Mouse (Mus musculus): Measurements from ENCODE around the gene Cwc27.
A peak's percentile ranks its signal among the peaks of the same experiment; 100 is the strongest.

Cwc27 gene

DNA sequence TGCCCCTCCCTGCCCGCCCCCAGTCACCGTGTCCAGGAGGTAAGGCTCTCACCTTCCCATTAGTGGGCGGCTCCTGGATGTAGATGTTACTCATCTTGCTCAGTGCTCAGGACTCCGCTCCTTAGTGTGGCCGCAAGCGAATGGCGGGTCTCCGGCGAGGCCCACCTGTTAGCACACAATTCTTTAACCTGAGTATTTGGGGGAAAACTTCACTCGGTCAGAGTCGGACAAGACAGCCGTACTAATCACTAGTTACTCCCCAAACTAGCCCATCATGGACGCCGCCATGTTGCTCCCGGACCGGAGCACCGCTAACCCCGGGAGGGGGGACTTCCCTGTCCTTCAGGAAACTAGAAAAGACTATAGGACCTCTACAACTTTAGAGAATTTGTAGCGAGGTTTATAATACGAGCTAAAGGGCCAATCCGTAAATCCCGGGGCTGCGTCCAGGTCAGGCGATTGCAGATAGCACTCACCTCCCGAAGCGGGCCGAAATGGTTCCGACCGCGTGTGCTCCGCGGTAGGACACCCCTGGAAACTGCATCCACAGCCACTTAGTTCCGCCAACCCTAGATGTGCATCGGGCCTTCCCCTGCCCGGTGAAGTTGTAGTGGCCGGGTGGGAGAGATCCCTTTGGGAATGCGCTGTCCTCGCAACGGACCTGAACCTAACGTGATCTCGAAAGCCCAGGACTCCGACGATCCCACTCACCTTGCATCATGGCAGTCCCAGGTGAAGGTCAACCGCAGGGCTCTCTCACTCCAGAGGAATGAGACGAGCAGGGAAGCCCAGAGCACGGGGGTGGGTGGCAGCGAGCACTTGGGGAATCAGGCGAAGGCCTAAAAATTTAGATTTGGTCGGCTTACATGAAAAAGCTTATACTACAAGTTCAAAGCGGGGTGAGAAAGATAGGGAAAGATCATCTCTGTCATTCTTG, at the start of gene Cwc27:
Cwc27 (minus strand) TSS at position 508 of the 937 bp plus-strand sequence.
- peak; percentile 84 for DNase-seq (ENCODE audit: low read depth)

GRCm38 (mm10) chr13:104866726-104867125, 49.8 kb upstream of the Cwc27 start:
- no peak for DNase-seq (ENCODE audit: low read depth)

DNA sequence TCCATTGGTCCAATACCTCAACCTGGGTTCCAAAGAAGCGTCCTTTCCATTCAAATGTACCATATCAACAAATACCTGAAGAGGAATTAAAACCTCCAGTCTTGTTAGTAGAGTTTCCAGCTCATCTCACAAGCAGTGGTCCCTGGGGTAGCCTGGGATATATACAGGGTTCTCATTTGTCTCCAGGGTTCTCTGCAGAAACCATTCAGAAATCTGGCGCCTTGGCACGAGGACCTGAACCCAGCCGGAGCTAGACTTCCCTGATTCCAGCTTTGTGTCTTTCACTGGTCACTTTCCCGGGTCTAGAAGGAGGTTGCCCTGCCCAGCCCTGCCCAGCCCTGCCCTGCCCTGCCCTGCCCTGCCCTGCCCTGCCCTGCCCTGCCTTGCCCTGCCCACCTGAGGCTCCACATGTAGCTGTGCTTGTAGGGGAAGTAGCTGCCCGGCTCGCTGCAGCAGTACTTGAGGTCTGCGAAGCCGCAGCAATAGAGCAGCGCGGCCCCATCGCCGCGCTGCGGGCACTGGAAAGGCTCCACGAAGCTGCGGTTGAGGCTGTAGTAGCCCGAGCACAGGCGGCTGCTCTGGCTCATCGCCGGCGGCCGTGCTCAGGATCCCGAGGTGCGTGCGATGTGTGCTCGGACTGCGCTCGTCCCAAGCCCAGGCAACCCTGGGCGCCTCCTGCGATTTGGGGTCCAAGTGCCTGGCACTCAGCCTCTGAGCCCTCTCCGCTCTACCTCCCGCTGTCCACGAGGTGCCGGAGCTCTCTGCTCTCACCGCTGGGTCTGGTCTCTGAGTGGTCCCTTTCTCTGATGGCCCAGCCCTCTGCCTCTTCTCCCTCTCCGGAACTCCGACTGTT, 46.4 kb upstream of the Cwc27 start, which contains the start of gene Shisal2b:
Shisal2b (minus strand) TSS at position 767 of the 853 bp plus-strand sequence.
- no peak for DNase-seq (ENCODE audit: low read depth)

DNA sequence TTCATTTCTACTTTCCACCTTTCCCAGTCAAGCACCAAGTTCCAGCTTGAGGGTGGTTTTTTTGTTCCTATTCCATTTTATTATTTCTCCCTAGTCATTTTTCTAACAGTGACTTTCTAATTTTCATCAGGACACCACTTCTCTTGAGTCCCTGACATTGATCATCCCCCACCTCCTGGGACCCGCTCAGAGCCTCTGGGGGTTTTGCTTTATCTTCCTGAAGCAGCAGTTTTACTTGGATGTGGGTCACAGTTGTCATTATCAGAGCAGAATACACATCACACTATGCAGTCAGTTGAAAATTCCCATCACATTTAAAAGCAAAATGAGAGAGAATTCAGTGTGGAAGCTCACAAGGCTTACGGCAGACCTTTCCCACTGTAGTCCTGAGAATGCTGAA, 36.7 kb upstream of the Cwc27 start:
- DNase-seq (ENCODE audit: low read depth) = no peak

GRCm38 (mm10) chr13:104843295-104844089, 26.6 kb upstream of the Cwc27 start:
- no peak for DNase-seq (ENCODE audit: low read depth)

GRCm38 (mm10) chr13:104841937-104842336, 25.0 kb upstream of the Cwc27 start:
- no peak for DNase-seq (ENCODE audit: low read depth)

DNA sequence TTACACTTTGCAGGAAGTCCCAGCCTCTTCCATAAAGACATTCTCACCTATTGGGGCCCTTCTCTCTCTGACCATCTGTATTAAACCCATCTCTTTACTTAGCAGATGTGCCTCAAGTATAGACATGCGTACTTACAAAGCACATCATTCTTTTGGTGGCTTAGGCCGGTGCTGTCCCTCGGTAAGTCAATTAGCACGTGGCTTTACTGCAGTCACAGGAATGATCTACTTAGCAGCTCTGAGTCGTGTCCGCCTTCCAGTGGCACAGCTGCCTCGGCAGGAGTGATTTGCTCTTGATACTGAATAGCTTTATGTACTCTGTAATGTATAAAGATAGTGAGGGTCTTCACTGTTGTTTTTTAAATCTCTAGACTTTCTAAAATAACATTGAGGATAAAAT, 20.7 kb upstream of the Cwc27 start:
- DNase-seq (ENCODE audit: low read depth) = no peak

GRCm38 (mm10) chr13:104832811-104833210, 15.9 kb upstream of the Cwc27 start:
- DNase-seq (ENCODE audit: low read depth) = no peak

DNA sequence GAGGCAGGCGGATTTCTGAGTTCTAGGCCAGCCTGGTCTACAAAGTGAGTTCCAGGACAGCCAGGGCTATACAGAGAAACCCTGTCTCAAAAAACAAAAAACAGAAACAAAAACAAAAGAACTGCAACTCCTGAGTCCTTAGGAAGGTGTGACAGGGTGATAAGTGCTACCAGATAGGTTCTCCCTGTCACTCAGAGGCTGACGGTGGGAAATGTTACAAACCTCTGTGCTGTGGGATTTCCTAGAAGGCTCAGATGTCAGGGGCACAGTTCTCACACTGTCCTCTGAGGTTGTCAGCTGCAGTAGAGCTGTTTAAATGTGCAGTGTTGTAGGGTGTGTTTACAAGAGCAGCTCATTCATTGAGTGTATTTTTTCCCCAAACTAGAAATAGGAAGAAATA, 8.5 kb upstream of the Cwc27 start:
- DNase-seq (ENCODE audit: low read depth) = peak; percentile 60

DNA sequence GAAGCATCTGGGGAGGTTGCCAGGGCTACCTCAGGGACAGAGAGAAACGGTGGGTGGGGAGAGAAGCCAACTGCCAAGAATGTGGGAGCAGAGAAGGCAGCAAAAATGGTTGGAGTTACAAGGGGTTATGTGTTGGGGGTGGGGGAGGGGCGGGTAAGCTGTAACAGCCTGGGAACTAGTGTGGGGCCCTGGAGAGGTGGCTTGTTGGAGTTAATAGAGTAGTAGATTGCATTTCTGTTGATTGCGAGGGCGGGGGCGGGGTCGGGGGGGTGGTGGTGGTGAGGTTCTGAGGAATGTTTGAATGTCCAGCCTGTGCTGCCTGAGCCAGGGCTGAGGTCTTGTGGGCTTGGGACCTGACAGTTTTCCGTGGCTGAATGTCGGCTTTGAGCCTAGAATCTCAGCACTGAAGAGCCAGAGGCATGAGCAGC, 5.5 kb upstream of the Cwc27 start:
- no peak for DNase-seq (ENCODE audit: low read depth)

- DNase-seq (ENCODE audit: low read depth) = no peak
Measured at GRCm38 (mm10) chr13:104821908-104822307, 5.0 kb upstream of the Cwc27 start.

GRCm38 (mm10) chr13:104821192-104821591, 4.2 kb upstream of the Cwc27 start:
- no peak for DNase-seq (ENCODE audit: low read depth)

- DNase-seq (ENCODE audit: low read depth) = peak; percentile 44
Measured at GRCm38 (mm10) chr13:104817696-104818095, 754 bp upstream of the Cwc27 start.

DNA sequence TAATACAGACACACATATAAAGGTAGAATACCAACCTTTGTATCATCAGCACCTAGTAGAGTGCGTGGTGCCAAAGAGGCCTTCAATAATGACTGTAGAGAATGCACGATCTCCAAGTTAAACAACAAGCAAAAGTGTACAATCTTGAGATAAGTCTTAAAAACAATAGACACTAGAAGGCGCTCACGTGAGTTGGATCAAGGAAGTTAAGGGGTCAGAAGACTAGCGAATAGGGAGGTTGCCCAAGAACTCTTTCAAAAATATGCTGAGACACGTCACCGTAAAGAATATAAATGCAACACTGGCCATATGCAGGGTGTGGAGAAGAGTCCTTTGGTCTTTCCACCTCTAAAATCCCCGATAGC, 690 bp downstream of the Cwc27 start:
- peak; percentile 59 for DNase-seq (ENCODE audit: low read depth)

DNA sequence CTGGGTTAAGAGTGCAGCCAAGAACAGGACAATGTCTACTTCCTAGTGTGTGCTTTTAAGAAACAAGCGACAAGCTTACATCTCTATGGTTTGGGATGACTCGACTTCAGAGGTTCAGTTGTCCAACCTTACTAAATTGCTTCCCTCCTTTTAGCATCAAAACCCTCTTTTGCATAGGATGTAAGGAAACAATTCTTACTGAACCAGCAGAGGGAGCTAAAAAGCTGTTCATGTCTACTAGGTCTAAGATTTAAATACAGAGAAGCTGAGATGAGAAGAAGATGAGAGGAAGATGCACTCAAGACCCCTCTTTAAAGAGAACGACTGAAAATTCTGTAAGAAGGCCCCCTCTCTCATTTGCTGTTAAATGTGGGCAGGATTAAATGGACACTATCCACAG, 11.3 kb downstream of the Cwc27 start:
- no peak for DNase-seq (ENCODE audit: low read depth)

- DNase-seq (ENCODE audit: low read depth) = no peak
Measured at GRCm38 (mm10) chr13:104799566-104800182, 17.3 kb downstream of the Cwc27 start.

DNA sequence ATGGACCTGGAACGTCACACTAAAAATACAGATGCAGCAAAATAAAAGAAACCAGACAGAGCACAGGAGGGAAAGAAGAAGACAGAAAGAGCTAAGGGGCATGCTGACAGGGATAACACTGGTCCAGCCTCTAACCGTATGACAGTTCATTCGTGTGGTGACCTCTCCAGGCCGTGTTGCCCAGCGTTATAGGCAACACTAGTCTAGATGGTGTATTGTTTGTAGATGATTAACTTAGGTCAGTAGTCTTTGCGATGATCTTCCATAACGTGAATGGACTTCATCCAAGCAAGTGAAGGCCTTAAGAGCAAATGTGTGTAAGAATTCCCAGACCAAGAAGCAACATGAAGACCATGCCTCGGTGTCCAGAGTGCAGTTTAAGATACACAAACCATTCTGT, 17.9 kb downstream of the Cwc27 start:
- DNase-seq (ENCODE audit: low read depth) = no peak

DNA sequence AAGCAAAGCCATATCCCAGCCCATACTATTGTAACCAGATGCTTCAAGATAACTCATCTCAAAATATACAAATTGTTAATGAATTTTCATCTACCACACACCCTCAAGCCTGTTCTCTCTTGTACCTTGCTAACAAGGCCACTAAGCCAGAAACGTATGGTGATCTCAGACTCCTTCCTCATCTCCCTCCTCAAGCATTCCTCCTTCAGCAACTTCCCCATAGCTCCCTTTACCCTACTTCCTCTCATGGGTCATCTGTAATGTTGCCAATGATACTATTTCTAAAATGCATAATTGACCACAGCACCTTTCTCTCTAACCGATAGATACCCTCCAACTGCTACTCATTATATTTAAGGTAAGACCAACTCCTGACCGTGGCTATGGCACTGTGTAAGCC, 22.5 kb downstream of the Cwc27 start:
- no peak for DNase-seq (ENCODE audit: low read depth)

GRCm38 (mm10) chr13:104792184-104792583, 24.8 kb downstream of the Cwc27 start, which contains the start of gene Srek1ip1:
TSS of gene Srek1ip1 (plus strand) at chr13:104792484.
- DNase-seq (ENCODE audit: low read depth) = no peak

GRCm38 (mm10) chr13:104789663-104790062, 27.3 kb downstream of the Cwc27 start:
- peak; percentile 35 for DNase-seq (ENCODE audit: low read depth)

GRCm38 (mm10) chr13:104787260-104787659, 29.7 kb downstream of the Cwc27 start:
- no peak for DNase-seq (ENCODE audit: low read depth)
